Mouse (Mus musculus): ENCODE data around the gene Sult2b1. TPM values are rescaled to one million over a fixed set of nuclear protein-coding genes. Genes with fewer than 3 reads are reported as not detected.

Sult2b1 gene
- polyA plus RNA-seq, 1 experiment from 2014 or later: 0.07 TPM

- Histone ChIP-seq H3K9ac (peak overlapping the region; percentile 81), H3K4me2 (peak overlapping the region; percentile 95), H3K27me3 (no peaks in the 10 kb centered on the region), H3K9me3 (replicated peaks) (no peaks in the 10 kb centered on the region), H3K4me1 (replicated peaks) (peaks cover 76% of the 10 kb centered on the region), H3K27ac (replicated peaks) (peak overlapping the region; percentile 80), H3K4me3 (replicated peaks) (peak overlapping the region; percentile 90), H3K36me3 (replicated peaks) (peaks cover 49% of the 10 kb centered on the region)
- 74% methylated on average over 3 of the region's 3 CpGs for WGBS (ENCODE audit: insufficient replicate concordance)
- no peak for ATAC-seq (ENCODE audit: insufficient read depth)
These were observed 68.0 kb downstream of the Sult2b1 start for GRCm38 (mm10) chr7:45716460-45716857.

GRCm38 (mm10) chr7:45715741-45716459 lies 68.6 kb downstream of the Sult2b1 start:
- 46% methylated on average over 19 of the region's 19 CpGs for WGBS (ENCODE audit: insufficient replicate concordance)
- peaks cover 73% of the 10 kb centered on the region for H3K4me1 ChIP-seq (replicated peaks)

GRCm38 (mm10) chr7:45715090-45715708 lies 69.3 kb downstream of the Sult2b1 start, which contains the start of gene Rpl18:
Gene Rpl18, plus strand, starts transcription at chr7:45715457.
- 5% methylated on average over 34 of the region's 34 CpGs for WGBS (ENCODE audit: insufficient replicate concordance)
- H3K27ac ChIP-seq (replicated peaks): peak within 1 kb of the TSS; percentile 80
- H3K4me1 ChIP-seq (replicated peaks): peaks cover 67% of the 10 kb centered on the region
- no peaks in the 10 kb centered on the region for H3K27me3 ChIP-seq
- no peaks in the 10 kb centered on the region for H3K9me3 ChIP-seq (replicated peaks)
- peak within 1 kb of the TSS; percentile 95 for H3K4me2 ChIP-seq
- H3K36me3 ChIP-seq (replicated peaks): peaks cover 49% of the 10 kb centered on the region
- peak within 1 kb of the TSS; percentile 90 for H3K4me3 ChIP-seq (replicated peaks)
- H3K9ac ChIP-seq: peak within 1 kb of the TSS; percentile 81
- peak; percentile 85 for ATAC-seq (ENCODE audit: insufficient read depth)

More at GRCm38 (mm10) chr7:45715741-45716459, 68.6 kb downstream of the Sult2b1 start:
- H3K9ac ChIP-seq: peak overlapping the region; percentile 81
- peak overlapping the region; percentile 95 for H3K4me2 ChIP-seq
- peak overlapping the region; percentile 90 for H3K4me3 ChIP-seq (replicated peaks)
- no peaks in the 10 kb centered on the region for H3K9me3 ChIP-seq (replicated peaks)
- peak overlapping the region; percentile 80 for H3K27ac ChIP-seq (replicated peaks)
- no peak for ATAC-seq (ENCODE audit: insufficient read depth)
- peaks cover 49% of the 10 kb centered on the region for H3K36me3 ChIP-seq (replicated peaks)
- H3K27me3 ChIP-seq: no peaks in the 10 kb centered on the region

- H3K9me3 ChIP-seq (replicated peaks): no peaks in the 10 kb centered on the region
- 11% methylated on average over 14 of the region's 14 CpGs for WGBS (ENCODE audit: insufficient replicate concordance)
- ATAC-seq (ENCODE audit: insufficient read depth): peak; percentile 59
- H3K4me2 ChIP-seq: peak overlapping the region; percentile 95
- H3K27ac ChIP-seq (replicated peaks): peak overlapping the region; percentile 78
- H3K4me3 ChIP-seq (replicated peaks): peak overlapping the region; percentile 90
- H3K9ac ChIP-seq: peak overlapping the region; percentile 60
- H3K36me3 ChIP-seq (replicated peaks): peaks cover 44% of the 10 kb centered on the region
- no peaks in the 10 kb centered on the region for H3K27me3 ChIP-seq
- peaks cover 62% of the 10 kb centered on the region for H3K4me1 ChIP-seq (replicated peaks)
These were observed 69.8 kb downstream of the Sult2b1 start for GRCm38 (mm10) chr7:45714630-45715089.

GRCm38 (mm10) chr7:45713881-45714520 lies 70.5 kb downstream of the Sult2b1 start:
- Histone ChIP-seq H3K36me3 (replicated peaks) (peaks cover 38% of the 10 kb centered on the region), H3K9ac (0 out of 2 replicates have a peak overlapping the region, but pooled peaks have one; percentile 4), H3K27me3 (no peaks in the 10 kb centered on the region), H3K4me2 (peak overlapping the region; percentile 95), H3K4me1 (replicated peaks) (peaks cover 56% of the 10 kb centered on the region), H3K27ac (replicated peaks) (peak overlapping the region; percentile 78), H3K9me3 (replicated peaks) (no peaks in the 10 kb centered on the region), H3K4me3 (replicated peaks) (peak overlapping the region; percentile 90)
- 70% methylated on average over 6 of the region's 6 CpGs for WGBS (ENCODE audit: insufficient replicate concordance)
- ATAC-seq (ENCODE audit: insufficient read depth): no peak

GRCm38 (mm10) chr7:45713396-45713795 lies 71.1 kb downstream of the Sult2b1 start:
- no peak overlapping the region; the same call in 1 of the 2 replicates for H3K4me2 ChIP-seq
- 81% methylated on average over 16 of the region's 16 CpGs for WGBS (ENCODE audit: insufficient replicate concordance)
- 0 out of 2 replicates have a peak overlapping the region, but pooled peaks have one; percentile 78 for H3K27ac ChIP-seq (replicated peaks)
- no peaks in the 10 kb centered on the region for H3K27me3 ChIP-seq
- H3K4me3 ChIP-seq (replicated peaks): no peak overlapping the region
- H3K4me1 ChIP-seq (replicated peaks): peaks cover 57% of the 10 kb centered on the region
- H3K9me3 ChIP-seq (replicated peaks): no peaks in the 10 kb centered on the region
- H3K9ac ChIP-seq: no peak overlapping the region
- peaks cover 37% of the 10 kb centered on the region for H3K36me3 ChIP-seq (replicated peaks)
- ATAC-seq (ENCODE audit: insufficient read depth): no peak

GRCm38 (mm10) chr7:45712022-45712757 lies 72.3 kb downstream of the Sult2b1 start:
- no peak overlapping the region for H3K27ac ChIP-seq (replicated peaks)
- no peak overlapping the region for H3K4me3 ChIP-seq (replicated peaks)
- H3K36me3 ChIP-seq (replicated peaks): peaks cover 37% of the 10 kb centered on the region
- no peaks in the 10 kb centered on the region for H3K9me3 ChIP-seq (replicated peaks)
- peaks cover 66% of the 10 kb centered on the region for H3K4me1 ChIP-seq (replicated peaks)
- ATAC-seq (ENCODE audit: insufficient read depth): no peak
- 80% methylated on average over 21 of the region's 21 CpGs for WGBS (ENCODE audit: insufficient replicate concordance)
- no peaks in the 10 kb centered on the region for H3K27me3 ChIP-seq
- H3K9ac ChIP-seq: no peak overlapping the region
- H3K4me2 ChIP-seq: no peak overlapping the region

- 83% methylated on average over 24 of the region's 24 CpGs for WGBS (ENCODE audit: insufficient replicate concordance)
- peaks cover 66% of the 10 kb centered on the region for H3K4me1 ChIP-seq (replicated peaks)
- no peak overlapping the region for H3K4me2 ChIP-seq
These were observed 73.0 kb downstream of the Sult2b1 start for GRCm38 (mm10) chr7:45711316-45712021.

GRCm38 (mm10) chr7:45710477-45711191 lies 73.8 kb downstream of the Sult2b1 start:
- WGBS (ENCODE audit: insufficient replicate concordance): 82% methylated on average over 20 of the region's 20 CpGs
- H3K9ac ChIP-seq: no peak overlapping the region
- H3K9me3 ChIP-seq (replicated peaks): no peaks in the 10 kb centered on the region
- H3K4me3 ChIP-seq (replicated peaks): no peak overlapping the region
- ATAC-seq (ENCODE audit: insufficient read depth): no peak
- no peak overlapping the region for H3K27ac ChIP-seq (replicated peaks)
- H3K4me1 ChIP-seq (replicated peaks): peaks cover 66% of the 10 kb centered on the region
- peaks cover 37% of the 10 kb centered on the region for H3K36me3 ChIP-seq (replicated peaks)
- H3K27me3 ChIP-seq: no peaks in the 10 kb centered on the region
- no peak overlapping the region for H3K4me2 ChIP-seq

More at GRCm38 (mm10) chr7:45711316-45712021, 73.0 kb downstream of the Sult2b1 start:
- Histone ChIP-seq H3K9me3 (replicated peaks) (no peaks in the 10 kb centered on the region), H3K27ac (replicated peaks) (no peak overlapping the region), H3K4me3 (replicated peaks) (no peak overlapping the region), H3K36me3 (replicated peaks) (peaks cover 37% of the 10 kb centered on the region), H3K27me3 (no peaks in the 10 kb centered on the region), H3K9ac (no peak overlapping the region)
- ATAC-seq (ENCODE audit: insufficient read depth): no peak

All from liver, embryonic 15.5 days (tissue).